Comparison of ENCODE assay signal across 8 mouse cellular contexts in the genomic region with DNA sequence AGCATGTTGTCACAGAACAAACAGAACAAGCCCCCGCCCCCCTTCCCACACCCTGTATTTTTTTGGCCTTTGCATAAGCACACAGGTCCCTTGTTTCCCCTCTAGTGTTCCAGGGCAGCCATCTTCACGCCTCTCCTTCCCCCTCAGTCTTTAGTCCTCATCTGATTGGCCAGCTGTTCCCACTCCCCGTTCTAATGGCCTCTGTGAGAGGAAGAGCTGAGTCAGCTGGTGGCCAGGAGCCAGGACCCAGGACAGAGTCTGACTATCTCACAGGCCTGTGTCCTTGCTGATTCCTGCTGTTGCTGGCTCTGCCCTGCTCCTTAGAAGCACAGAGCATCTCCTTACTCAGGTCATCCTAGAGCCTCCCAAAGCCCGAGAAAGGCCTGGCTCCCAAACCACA. TPM values are rescaled to one million over a fixed set of nuclear protein-coding genes. Genes with fewer than 3 reads are reported as not detected.
DNase-seq lines count a peak whose midpoint lies in the region; ATAC-seq and TF ChIP-seq lines count a peak whose summit lies in the region.

No protein-coding gene starts in this region.

- no peak overlapping the region for H3K4me2 ChIP-seq in heart, embryonic 13.5 days
- peak overlapping the region; percentile 12 for H3K4me2 ChIP-seq in myocyte (ENCODE audit: low read depth)

- H3K27ac ChIP-seq in heart, embryonic 13.5 days (replicated peaks): peak overlapping the region; percentile 32

- H3K4me3 ChIP-seq in heart, embryonic 13.5 days: no peak overlapping the region
- no peak overlapping the region for H3K4me3 ChIP-seq in myocyte

- WGBS in heart, embryonic 13.5 days: 52% methylated on average over 4 of the region's 4 CpGs

- peaks cover 40% of the 10 kb centered on the region for H3K4me1 ChIP-seq in heart, embryonic 13.5 days

- no peak overlapping the region for H3ac ChIP-seq in myocyte (ENCODE audit: control insufficient read depth, insufficient read length)

- no peaks in the 10 kb centered on the region for H3K36me3 ChIP-seq in heart, embryonic 13.5 days
- no peaks in the 10 kb centered on the region for H3K36me3 ChIP-seq in myocyte (ENCODE audit: control insufficient read depth, insufficient read depth)

- intact Hi-C loops in left cerebral cortex, postnatal 4 days (cut with DNase I): no loop called here

- no peaks in the 10 kb centered on the region for H3K79me2 ChIP-seq in myocyte (ENCODE audit: control insufficient read depth, insufficient read depth)

- H3K9ac ChIP-seq in heart, embryonic 13.5 days: 0 out of 2 replicates have a peak overlapping the region, but pooled peaks have one; percentile 33

- DNase-seq in left cerebral cortex, postnatal 4 days: peak; percentile 63
- DNase-seq in left cerebral cortex, adult 11 months (ENCODE audit: low spot score): no peak
- DNase-seq in adrenal gland, adult 8-10 months: peak; percentile 87
- DNase-seq in kidney, postnatal 14 days: peak; percentile 87
- DNase-seq in cerebellum, adult 9-10 months: no peak
- DNase-seq in frontal cortex, postnatal 10 days (ENCODE audit: low spot score in 2 of 2): no peak

- no peaks in the 10 kb centered on the region for H3K27me3 ChIP-seq in heart, embryonic 13.5 days (replicated peaks)
- H3K27me3 ChIP-seq in myocyte (ENCODE audit: control insufficient read depth, insufficient read depth, insufficient read length): no peaks in the 10 kb centered on the region

- H3K9me3 ChIP-seq in heart, embryonic 13.5 days: no peaks in the 10 kb centered on the region

- TF ChIP-seq POLR2A in myocyte (IDR thresholded peaks at IDR 0.05; ENCODE audit: insufficient read length, low read depth): no peak

- ATAC-seq in heart, embryonic 13.5 days (ENCODE audit: extremely low read depth, insufficient number of reproducible peaks, low FRiP score, low TSS enrichment): peak; percentile 47; the same call in 1 of the 2 replicates

TF ChIP-seq in myocyte, 11 proteins besides CTCF, POLR2A, EP300 and RAD21:
- TF ChIP-seq MAX (IDR thresholded peaks at IDR 0.05; ENCODE audit: low read depth) (no peak), MYOD1 (IDR thresholded peaks at IDR 0.05; ENCODE audit: control insufficient read depth in 1 of 3, insufficient read length in 2 of 3, low read depth in 2 of 3) (no peak), E2F4 (IDR thresholded peaks at IDR 0.05; ENCODE audit: insufficient read depth) (no peak), TCF12 (IDR thresholded peaks at IDR 0.05; ENCODE audit: insufficient read depth, poor library complexity, severe bottlenecking) (no peak), USF1 (IDR thresholded peaks at IDR 0.05; ENCODE audit: low read depth) (no peak), TCF3 (IDR thresholded peaks at IDR 0.05; ENCODE audit: insufficient read length, low read depth) (no peak), REST (IDR thresholded peaks at IDR 0.05; ENCODE audit: insufficient read depth, insufficient read length) (no peak)

RNA-seq across cellular contexts. Expression of a gene that starts 13.3 kb away (rescaled TPM):
- 100 to 1,000 TPM; 149 to 156 TPM for total RNA-seq in left cerebral cortex, postnatal 4 days (2021)
- total RNA-seq in adrenal gland, adult 8-10 months (2022): 10 to 100 TPM; 41.6 to 78.2 (median 55.4) TPM
- 28.2 and 29.2 TPM in 2 replicates for polyA plus RNA-seq in heart, embryonic 13.5 days (2015; fragmentation: Nextera tagmentation; extraction: Ambion mirVana)
- 17.7 TPM for polyA plus RNA-seq in myocyte (2012; fragmentation: generic; extraction: Trizol)

RNA-seq across cellular contexts. Expression of a gene that starts 39.4 kb away (rescaled TPM):
- 10 to 100 TPM; 15.2 to 15.6 TPM for total RNA-seq in left cerebral cortex, postnatal 4 days (2021)
- total RNA-seq in adrenal gland, adult 8-10 months (2022): 10 to 100 TPM; 12.8 to 16.4 (median 14.8) TPM
- polyA plus RNA-seq in heart, embryonic 13.5 days (2015; fragmentation: Nextera tagmentation; extraction: Ambion mirVana): 4.7 and 5.2 TPM in 2 replicates
- 2.0 TPM for polyA plus RNA-seq in myocyte (2012; fragmentation: generic; extraction: Trizol)

Comparison
In these comparisons a context has a peak if more than half of its experiments do, and no peak if none do; other contexts are left out.
1. DNase-seq: peak in left cerebral cortex, postnatal 4 days (single experiment), adrenal gland, adult 8-10 months (single experiment) and kidney, postnatal 14 days (single experiment); none in left cerebral cortex, adult 11 months (single experiment), cerebellum, adult 9-10 months (single experiment) and frontal cortex, postnatal 10 days (0 of 2).